Mouse (Mus musculus): ENCODE data around the gene Fut2. TPM values are rescaled to one million over a fixed set of nuclear protein-coding genes. Genes with fewer than 3 reads are reported as not detected.

The Fut2 gene
- polyA plus RNA-seq, 1 experiment from 2014 or later, result 0.05 TPM

GRCm38 (mm10) chr7:45643441-45644178, 22.6 kb downstream of the Fut2 start:
- Histone ChIP-seq H3K9ac (peak overlapping the region; percentile 55), H3K9me3 (replicated peaks) (no peaks in the 10 kb centered on the region), H3K27me3 (peaks cover 22% of the 10 kb centered on the region; the same call in 1 of the 2 replicates), H3K4me1 (replicated peaks) (peaks cover 23% of the 10 kb centered on the region), H3K27ac (no peak overlapping the region), H3K36me3 (no peaks in the 10 kb centered on the region), H3K4me2 (peak overlapping the region; percentile 69), H3K4me3 (replicated peaks) (peak overlapping the region; percentile 47)
- peak; percentile 85 for ATAC-seq (ENCODE audit: low read depth)
- DNase-seq, result peak; percentile 73
- WGBS (ENCODE audit: insufficient replicate concordance), result 3% methylated on average over 28 of the region's 28 CpGs

GRCm38 (mm10) chr7:45642503-45643255, 23.5 kb downstream of the Fut2 start:
- Histone ChIP-seq H3K9ac (peak overlapping the region; percentile 55), H3K27ac (no peak overlapping the region)

GRCm38 (mm10) chr7:45642083-45642482, 24.1 kb downstream of the Fut2 start:
- Histone ChIP-seq H3K36me3 (no peaks in the 10 kb centered on the region), H3K4me2 (no peak overlapping the region), H3K4me1 (replicated peaks) (peaks cover 23% of the 10 kb centered on the region), H3K27me3 (peaks cover 15% of the 10 kb centered on the region; the same call in 1 of the 2 replicates), H3K9ac (no peak overlapping the region), H3K9me3 (replicated peaks) (no peaks in the 10 kb centered on the region), H3K27ac (no peak overlapping the region), H3K4me3 (replicated peaks) (no peak overlapping the region)
- no peak for DNase-seq
- ATAC-seq (ENCODE audit: low read depth), result no peak
- 75% methylated on average over 5 of the region's 5 CpGs for WGBS (ENCODE audit: insufficient replicate concordance)

More at GRCm38 (mm10) chr7:45642503-45643255, 23.5 kb downstream of the Fut2 start:
- WGBS (ENCODE audit: insufficient replicate concordance), result 39% methylated on average over 16 of the region's 16 CpGs
- ATAC-seq (ENCODE audit: low read depth) (no peak), DNase-seq (no peak)
- Histone ChIP-seq H3K9me3 (replicated peaks) (no peaks in the 10 kb centered on the region), H3K27me3 (peaks cover 21% of the 10 kb centered on the region; the same call in 1 of the 2 replicates), H3K4me2 (peak overlapping the region; percentile 69), H3K4me3 (replicated peaks) (peak overlapping the region; percentile 47), H3K36me3 (no peaks in the 10 kb centered on the region), H3K4me1 (replicated peaks) (peaks cover 23% of the 10 kb centered on the region)

DNA sequence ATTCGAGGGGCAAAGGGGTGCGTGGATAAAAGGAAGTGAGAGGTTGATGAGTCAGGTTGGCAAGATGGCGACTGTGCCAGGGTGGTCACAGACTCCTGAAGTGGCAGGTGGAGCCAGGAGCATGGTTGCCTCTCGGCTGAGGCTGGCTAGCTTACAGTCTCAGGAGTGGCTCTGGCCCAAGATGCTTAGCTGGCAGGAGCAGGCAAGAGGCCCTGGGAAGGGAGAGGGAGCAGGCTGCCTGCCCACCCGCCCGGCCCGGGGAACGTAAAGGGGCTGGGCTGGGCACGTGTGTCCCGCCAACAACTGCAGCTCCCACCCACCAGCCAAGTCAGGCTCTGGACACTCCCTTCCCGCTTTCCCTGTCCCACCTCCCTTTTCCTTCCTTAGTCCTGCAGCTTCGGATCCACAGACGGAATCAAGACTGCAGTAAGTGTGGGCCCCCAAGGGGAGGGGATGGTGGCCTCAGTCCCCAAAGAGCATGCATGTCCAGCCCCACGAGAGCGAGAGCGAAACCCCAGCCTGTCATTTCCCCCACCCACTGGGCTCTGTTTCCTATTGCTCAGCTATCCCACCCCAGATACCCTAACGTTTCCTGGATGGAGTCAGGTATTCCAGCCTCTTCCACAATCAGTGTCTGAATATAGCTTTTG, 24.7 kb downstream of the Fut2 start:
- H3K4me3 ChIP-seq (replicated peaks), result no peak overlapping the region
- 62% methylated on average over 17 of the region's 17 CpGs for WGBS (ENCODE audit: insufficient replicate concordance)

GRCm38 (mm10) chr7:45640191-45640957, 25.8 kb downstream of the Fut2 start:
- no peak for ATAC-seq (ENCODE audit: low read depth)
- 73% methylated on average over 19 of the region's 19 CpGs for WGBS (ENCODE audit: insufficient replicate concordance)
- H3K27ac ChIP-seq, result no peak overlapping the region

More for the DNA sequence above, 24.7 kb downstream of the Fut2 start:
- H3K36me3 ChIP-seq, result no peaks in the 10 kb centered on the region
- peaks cover 14% of the 10 kb centered on the region; the same call in 1 of the 2 replicates for H3K27me3 ChIP-seq
- H3K4me2 ChIP-seq, result no peak overlapping the region
- DNase-seq, result no peak
- H3K9me3 ChIP-seq (replicated peaks), result no peaks in the 10 kb centered on the region
- ATAC-seq (ENCODE audit: low read depth), result no peak
- peaks cover 24% of the 10 kb centered on the region for H3K4me1 ChIP-seq (replicated peaks)
- no peak overlapping the region for H3K9ac ChIP-seq
- no peak overlapping the region for H3K27ac ChIP-seq

DNA sequence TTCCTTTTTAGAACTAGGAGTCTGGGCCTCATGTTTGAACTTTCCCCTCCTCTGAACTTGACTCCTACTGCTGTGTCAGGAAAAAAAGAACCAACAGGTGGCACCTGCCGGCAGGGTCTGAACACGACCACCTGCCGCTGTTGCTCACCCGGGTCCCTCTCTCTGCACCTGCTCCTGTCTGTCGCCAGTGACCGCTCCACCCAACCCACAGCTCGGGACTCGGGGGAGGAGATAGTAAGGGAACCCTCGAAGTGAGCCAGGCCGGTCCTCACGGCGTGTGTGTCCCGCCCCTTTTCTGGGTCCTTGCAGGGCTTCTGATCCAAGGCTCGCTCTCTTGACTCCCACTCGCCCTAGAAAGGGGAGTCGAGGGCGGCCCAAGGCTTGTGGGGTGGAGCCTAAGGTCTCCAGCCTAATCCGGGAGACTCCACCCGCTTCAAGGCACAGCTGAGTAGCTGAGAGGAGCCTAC, 26.6 kb downstream of the Fut2 start, which contains the start of gene Mamstr:
TSS of gene Mamstr (plus strand) at position 417 of the 467 bp plus-strand sequence.
- Histone ChIP-seq H3K4me3 (replicated peaks) (no peak within 1 kb of the TSS), H3K27me3 (peaks cover 9% of the 10 kb centered on the region; the same call in 1 of the 2 replicates), H3K4me1 (replicated peaks) (peaks cover 30% of the 10 kb centered on the region), H3K27ac (no peak within 1 kb of the TSS), H3K36me3 (no peaks in the 10 kb centered on the region), H3K9ac (no peak within 1 kb of the TSS), H3K9me3 (replicated peaks) (no peaks in the 10 kb centered on the region), H3K4me2 (no peak within 1 kb of the TSS)
- DNase-seq (no peak), ATAC-seq (ENCODE audit: low read depth) (no peak)
- 58% methylated on average over 19 of the region's 19 CpGs for WGBS (ENCODE audit: insufficient replicate concordance)

More at GRCm38 (mm10) chr7:45640191-45640957, 25.8 kb downstream of the Fut2 start:
- Histone ChIP-seq H3K9ac (no peak overlapping the region), H3K4me3 (replicated peaks) (no peak overlapping the region), H3K4me1 (replicated peaks) (peaks cover 30% of the 10 kb centered on the region), H3K27me3 (peaks cover 14% of the 10 kb centered on the region; the same call in 1 of the 2 replicates), H3K36me3 (no peaks in the 10 kb centered on the region), H3K9me3 (replicated peaks) (no peaks in the 10 kb centered on the region), H3K4me2 (no peak overlapping the region)
- no peak for DNase-seq

DNA sequence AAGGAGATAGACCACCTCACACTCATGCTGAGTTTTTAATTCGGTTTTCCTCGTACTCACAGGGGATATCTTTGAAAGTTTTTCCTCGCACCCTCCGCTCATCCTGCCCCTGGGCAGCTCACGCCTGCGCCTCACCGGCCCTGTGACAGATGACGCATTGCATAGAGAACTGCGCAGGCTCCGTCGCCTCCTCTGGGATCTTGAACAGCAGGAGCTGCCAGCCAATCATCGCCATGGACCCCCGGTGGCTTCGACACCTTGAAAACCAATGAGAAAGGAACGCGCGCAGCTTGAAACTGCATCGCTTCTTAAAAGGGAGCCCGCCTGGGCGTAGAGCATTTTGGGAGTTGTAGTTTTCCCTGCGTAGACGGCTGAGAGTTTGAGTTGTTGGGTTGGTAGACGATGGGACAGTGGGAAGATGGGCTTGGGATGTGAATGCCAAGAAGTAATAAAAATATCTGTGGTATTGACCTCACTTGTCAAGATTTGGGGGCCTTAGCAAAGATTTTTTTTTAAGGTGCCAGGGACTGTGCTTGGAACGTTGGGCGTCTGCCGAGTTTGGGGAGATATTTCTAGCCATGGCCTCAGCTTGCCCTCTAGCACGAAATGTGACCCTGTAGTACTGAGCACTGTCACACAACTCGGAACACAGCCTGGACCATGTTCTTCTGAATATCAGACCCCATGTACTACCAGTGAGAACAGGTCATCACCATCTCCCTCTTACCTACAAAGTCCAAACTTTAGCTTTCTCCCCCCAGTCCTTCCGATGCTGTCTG, 27.4 kb downstream of the Fut2 start:
- H3K9me3 ChIP-seq (replicated peaks), result no peaks in the 10 kb centered on the region
- H3K27ac ChIP-seq, result no peak overlapping the region
- H3K27me3 ChIP-seq, result 0 out of 2 replicates have a peak, but pooled peaks cover 5% of the 10 kb centered on the region
- H3K4me1 ChIP-seq (replicated peaks), result peaks cover 25% of the 10 kb centered on the region
- peak; percentile 61 for ATAC-seq (ENCODE audit: low read depth)
- 68% methylated on average over 29 of the region's 29 CpGs for WGBS (ENCODE audit: insufficient replicate concordance)
- DNase-seq, result peak; percentile 34
- H3K9ac ChIP-seq, result no peak overlapping the region
- no peaks in the 10 kb centered on the region for H3K36me3 ChIP-seq
- peak overlapping the region; percentile 28; the same call in 1 of the 2 replicates for H3K4me2 ChIP-seq
- no peak overlapping the region for H3K4me3 ChIP-seq (replicated peaks)

- Histone ChIP-seq H3K4me3 (replicated peaks) (no peak overlapping the region), H3K27ac (no peak overlapping the region), H3K27me3 (peaks cover 5% of the 10 kb centered on the region; the same call in 1 of the 2 replicates), H3K4me1 (replicated peaks) (peaks cover 14% of the 10 kb centered on the region), H3K4me2 (peak overlapping the region; percentile 28; the same call in 1 of the 2 replicates), H3K9me3 (replicated peaks) (no peaks in the 10 kb centered on the region), H3K36me3 (no peaks in the 10 kb centered on the region), H3K9ac (no peak overlapping the region)
- 74% methylated on average over 6 of the region's 6 CpGs for WGBS (ENCODE audit: insufficient replicate concordance)
- DNase-seq (no peak), ATAC-seq (ENCODE audit: low read depth) (no peak)
Measured at GRCm38 (mm10) chr7:45637710-45638109, 28.5 kb downstream of the Fut2 start.

DNA sequence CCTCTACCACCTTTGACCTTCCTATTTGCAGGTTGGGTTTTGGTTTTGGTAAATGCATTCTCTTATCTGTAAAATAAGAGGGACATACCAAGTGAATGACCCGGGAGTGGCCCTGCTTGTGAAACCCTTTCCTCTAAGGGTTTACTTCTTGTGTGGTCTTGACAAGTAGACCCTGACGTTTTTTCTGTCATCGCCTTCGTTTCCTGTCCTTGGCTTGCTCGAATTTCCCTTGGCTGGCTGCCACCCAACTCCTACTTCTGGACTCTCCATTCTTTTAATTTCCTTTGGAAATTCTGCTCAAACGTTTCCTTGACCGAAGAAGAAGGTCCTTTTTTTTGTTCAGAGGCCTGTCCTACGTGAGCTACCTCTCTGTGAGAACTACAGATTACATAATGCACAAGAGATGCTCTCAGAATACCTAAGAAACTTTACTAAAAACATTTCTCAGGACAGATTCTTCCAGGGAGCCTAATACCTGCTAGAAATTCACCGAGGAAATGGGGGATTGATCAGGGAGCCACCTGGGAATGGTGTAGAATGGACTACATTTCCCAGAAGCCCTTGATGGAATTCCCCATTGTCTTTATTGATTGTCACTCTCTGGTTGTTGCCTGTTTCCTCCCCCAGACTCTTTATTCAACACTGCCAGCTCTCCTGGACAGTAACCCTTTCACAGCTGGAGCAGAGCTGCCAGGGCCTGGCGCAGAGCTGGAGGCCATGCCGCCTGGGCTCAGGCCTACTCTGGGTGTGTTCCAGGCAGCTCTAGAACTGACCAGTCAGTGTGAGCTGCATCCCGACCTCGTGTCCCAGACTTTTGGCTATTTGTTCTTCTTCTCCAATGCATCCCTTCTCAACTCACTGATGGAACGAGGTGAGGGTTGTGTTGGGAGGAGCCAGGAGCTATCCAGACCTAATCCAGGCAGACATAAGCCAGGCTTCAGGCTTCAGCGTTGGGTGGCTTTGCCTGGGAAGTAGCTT, 30.2 kb downstream of the Fut2 start:
- peaks cover 13% of the 10 kb centered on the region for H3K4me1 ChIP-seq (replicated peaks)
- no peak overlapping the region for H3K4me2 ChIP-seq
- no peak overlapping the region for H3K9ac ChIP-seq
- no peaks in the 10 kb centered on the region for H3K9me3 ChIP-seq (replicated peaks)
- peak overlapping the region; percentile 36 for H3K27ac ChIP-seq
- peaks cover 16% of the 10 kb centered on the region; the same call in 1 of the 2 replicates for H3K27me3 ChIP-seq
- WGBS (ENCODE audit: insufficient replicate concordance), result 51% methylated on average over 15 of the region's 15 CpGs
- ATAC-seq (ENCODE audit: low read depth) (no peak), DNase-seq (no peak)
- H3K36me3 ChIP-seq, result no peaks in the 10 kb centered on the region
- no peak overlapping the region for H3K4me3 ChIP-seq (replicated peaks)

Data from liver, embryonic 13.5 days (tissue).